Mouse (Mus musculus) lung, postnatal 4 days (tissue): ENCODE measurements at regions not wholly inside any gene's neighbourhood (a gene's known extent, or its start where the extent isn't known, plus 50 kb on each side); places are given as distances from the start of the nearest gene placed in this dataset.

ENCODE experiments used
- DNase-seq, 2 experiments: peaks; one replicate each; pipeline ENCODE4 v3.0.0; 2021

DNA sequence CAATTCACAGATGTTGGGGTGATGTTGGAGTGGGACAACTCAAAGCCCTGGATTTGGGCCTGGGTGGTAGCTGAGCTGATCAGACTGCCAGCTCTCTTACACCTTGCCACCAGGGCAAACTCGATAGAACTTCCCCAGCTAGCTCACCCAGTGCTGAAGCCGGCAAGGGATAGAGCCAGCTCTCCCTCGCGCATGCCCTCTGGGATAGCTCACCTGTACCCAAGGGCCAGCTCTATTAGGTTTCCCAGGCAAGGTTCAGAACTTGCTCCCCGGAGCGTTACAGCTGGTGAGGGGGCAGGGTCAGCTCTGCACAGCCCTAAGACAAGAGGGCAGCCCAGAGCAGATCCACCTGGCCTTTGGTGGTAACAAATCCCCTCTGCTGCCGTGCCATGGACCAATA lies 54.1 kb upstream of the 1700012A03Rik start:
- no peak for DNase-seq

DNA sequence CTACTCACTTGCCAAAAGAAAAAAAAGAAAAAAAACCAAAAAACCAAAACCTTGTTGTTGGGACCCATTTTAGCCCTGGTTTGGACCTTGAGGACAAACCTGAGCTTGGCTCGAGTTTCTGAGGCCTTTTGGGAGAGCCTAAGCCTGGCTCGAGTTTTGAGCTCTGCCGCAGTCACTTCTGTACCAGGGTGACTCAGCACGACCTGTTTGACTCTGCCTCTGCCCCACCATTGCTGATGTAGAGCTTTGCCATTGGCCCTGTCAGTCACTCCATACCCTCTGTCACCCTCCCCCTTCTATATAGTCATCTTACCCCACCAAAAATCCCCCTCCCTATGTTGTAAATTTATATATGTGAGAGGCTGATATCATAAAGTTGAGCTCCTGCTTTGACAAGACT lies 54.8 kb upstream of the 1700012A03Rik start:
- DNase-seq = no peak

- DNase-seq = no peak
These were observed 64.3 kb upstream of the 1700012A03Rik start for GRCm38 (mm10) chr6:31985698-31986097.

GRCm38 (mm10) chr6:31976705-31977104 lies 73.3 kb upstream of the 1700012A03Rik start:
- no peak for DNase-seq

GRCm38 (mm10) chr6:31948063-31948481 lies 102.0 kb upstream of the 1700012A03Rik start:
- DNase-seq = no peak

DNA sequence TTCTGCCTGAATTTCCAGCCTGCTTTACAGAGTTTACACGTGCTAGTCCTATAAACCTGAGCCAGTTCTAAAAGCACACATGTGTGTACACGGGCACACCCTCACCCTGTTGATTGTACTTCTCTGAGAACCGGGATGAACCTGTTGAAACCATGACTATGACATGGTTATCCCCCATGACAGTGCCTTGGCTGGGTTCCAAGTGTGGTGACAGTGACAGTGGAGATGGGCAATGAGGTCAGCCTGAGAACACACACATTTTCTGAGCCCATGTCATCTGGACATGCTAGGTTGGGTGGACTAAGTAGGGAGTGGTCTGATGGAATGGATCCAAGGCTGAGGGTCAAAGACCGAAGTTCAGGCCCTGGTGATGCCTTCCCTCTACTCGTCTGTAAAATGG lies 103.5 kb upstream of the 1700012A03Rik start:
- DNase-seq = no peak

GRCm38 (mm10) chr6:31945347-31945746 lies 104.7 kb upstream of the 1700012A03Rik start:
- DNase-seq = no peak

DNA sequence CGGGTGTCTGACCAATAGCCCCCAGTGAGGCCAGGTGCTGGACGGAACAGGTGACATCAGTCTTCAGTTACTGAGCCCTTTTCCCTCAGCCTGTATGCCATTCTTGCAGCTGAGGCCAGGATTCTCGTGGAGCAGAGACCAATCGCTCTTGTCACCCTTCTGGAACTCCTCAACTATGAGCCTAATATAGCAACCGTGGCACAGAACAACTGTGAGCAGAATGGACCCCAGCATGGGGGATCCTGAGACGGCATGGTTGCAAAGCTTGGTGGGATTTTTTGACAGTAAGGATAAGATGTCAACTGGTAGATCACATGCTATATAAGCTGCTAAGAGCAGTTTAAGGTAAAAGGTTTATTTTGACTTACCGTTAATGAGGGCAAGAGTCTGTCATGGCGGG lies 105.5 kb upstream of the 1700012A03Rik start:
- DNase-seq = no peak

- DNase-seq = no peak
These were observed 107.3 kb upstream of the 1700012A03Rik start for GRCm38 (mm10) chr6:31942696-31943095.

DNA sequence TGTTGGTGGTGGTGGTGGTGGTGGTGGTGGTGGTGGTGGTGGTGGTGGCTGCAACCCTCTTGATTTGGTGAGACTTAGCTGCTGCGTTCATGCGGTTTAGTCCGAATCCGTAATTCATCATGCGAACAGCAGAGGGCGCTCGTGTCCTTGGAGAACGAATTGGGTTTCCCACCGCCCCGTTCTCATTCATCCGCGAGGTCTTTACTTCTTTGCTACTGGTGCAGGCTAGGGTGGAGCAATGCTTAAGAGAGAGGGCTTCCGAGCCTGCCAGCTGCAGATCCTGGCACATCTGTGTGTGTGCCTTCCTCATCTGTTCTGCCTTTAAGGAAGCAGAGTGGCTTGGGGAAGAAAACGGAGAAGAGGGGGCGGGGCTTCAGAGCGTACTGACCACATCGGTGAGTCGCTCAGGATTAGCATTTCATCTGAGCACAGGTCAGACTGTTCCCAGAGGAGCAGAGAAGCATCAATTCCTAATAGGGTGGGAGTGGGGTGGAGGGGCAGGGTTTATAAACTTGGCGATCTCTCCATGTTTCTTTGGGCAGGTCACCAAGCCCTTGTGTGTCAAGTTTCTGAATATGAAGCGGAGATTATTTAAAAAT lies 111.7 kb upstream of the 1700012A03Rik start:
- DNase-seq = peak; percentile 77 to 84

- DNase-seq = no peak
These were observed 112.9 kb upstream of the 1700012A03Rik start for GRCm38 (mm10) chr6:31937146-31937545.

DNA sequence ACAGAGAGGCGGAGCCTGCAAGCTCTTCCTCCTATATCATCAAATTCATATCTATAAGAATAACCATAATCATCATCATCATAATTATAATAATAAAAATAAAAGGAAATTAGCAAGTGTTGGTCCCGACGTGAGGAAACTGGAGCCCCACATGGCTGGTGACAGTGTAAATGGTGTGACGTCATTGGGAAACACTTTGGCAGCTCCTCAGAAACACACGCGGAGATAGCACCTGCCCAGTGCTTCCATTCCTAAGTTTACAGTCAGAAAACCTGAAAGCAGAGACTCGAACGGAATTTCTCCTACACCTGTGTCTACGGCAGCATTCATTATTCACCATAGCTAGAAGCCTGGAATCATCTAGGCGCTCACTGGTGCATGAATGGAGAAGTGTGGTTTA lies 115.2 kb upstream of the 1700012A03Rik start:
- no peak for DNase-seq

DNA sequence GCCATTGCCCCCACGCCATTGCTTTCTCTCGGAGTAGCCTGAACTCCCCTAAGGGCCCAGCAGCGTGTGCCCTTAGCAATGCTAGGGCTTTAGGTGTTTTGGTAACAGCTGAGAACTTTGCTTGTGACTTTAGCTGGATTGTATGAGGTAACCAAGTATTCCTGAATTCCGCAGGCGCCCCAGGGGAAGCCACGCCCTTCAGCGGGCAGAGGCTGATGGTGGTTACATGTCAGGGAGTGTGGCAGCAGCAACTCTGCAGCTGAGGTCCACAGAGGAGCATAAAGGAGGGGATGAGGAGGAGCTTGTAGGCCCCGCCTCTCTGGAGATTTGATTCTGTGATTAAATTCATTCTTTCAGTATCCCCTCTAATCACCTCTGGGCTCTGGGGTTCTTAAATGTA lies 116.1 kb upstream of the 1700012A03Rik start:
- DNase-seq = no peak

- DNase-seq = no peak
These were observed 116.7 kb upstream of the 1700012A03Rik start for GRCm38 (mm10) chr6:31933364-31933763.

DNA sequence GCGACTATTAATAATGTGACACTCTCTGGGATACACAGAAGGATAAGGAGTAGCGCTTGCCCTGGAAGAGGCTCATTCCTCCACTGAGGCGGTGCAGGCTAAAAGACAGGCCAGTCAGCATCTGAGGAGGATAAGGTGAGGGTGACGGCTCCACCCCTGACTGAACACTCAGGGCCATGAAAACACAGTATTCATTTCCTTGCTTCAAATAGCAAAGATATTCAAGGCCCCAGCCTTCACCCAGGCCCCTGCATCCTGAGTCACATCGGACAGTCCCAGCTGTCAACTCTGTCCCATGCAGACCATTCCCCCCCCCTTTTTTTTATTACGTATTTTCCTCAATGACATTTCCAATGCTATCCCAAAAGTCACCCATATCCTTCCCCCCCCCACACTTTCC lies 118.9 kb upstream of the 1700012A03Rik start:
- no peak for DNase-seq

DNA sequence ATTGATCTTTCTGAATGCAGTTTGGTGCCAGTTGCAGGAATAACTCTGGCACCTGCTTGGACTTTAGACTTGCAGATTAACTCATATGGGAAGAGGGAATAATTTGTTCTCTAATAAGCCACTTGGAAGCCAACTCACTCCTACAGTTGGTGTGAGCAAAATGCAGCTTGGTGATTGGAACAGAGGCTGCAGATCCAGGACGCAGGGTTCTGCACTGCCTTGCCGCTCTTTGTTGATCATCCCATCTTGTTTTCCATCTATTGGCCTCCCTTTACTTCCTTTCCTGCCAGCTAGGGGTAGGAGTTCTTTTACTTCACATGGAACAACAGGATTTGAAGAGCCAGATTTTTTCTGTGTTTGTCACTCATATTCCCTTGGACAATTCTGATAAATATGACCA lies 120.9 kb upstream of the 1700012A03Rik start:
- no peak for DNase-seq

DNA sequence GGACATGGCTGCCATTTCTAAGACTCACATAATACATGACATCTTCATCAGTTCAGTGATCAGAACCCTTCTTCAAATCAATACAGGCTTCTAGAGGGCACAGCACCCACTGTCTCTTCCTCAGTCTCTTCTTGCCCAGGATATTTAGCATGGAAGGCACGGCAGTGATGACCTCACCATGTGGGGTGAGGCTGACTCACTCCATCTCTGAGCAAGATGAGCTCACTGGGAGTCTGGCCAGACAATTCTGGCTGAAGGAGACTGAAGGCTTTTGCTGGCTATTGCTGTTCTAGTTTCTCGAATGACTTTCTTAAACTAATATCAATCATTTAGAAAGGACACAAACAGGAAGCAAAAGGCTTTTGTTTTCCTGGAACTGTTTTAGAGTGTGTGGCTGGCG lies 122.9 kb upstream of the 1700012A03Rik start:
- peak; percentile 20 to 31 for DNase-seq

DNA sequence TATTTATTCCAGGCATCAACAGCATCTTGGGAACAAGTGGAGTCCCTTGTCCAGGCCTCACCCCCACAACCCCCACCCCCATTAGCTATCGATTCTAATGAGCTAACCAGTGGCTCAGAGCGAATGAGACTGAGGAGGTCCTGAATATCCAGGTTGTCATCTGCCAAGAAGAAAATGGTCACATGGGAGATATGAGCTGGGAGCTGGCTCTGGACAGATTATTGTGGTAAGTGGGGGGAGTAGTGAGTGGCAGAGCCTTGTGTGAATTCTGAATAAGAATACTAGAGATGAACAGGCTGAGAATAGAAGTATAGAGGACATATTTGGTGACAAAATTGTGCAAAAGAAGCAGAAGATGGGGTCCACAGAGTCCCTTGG lies 125.4 kb upstream of the 1700012A03Rik start:
- DNase-seq = no peak

DNA sequence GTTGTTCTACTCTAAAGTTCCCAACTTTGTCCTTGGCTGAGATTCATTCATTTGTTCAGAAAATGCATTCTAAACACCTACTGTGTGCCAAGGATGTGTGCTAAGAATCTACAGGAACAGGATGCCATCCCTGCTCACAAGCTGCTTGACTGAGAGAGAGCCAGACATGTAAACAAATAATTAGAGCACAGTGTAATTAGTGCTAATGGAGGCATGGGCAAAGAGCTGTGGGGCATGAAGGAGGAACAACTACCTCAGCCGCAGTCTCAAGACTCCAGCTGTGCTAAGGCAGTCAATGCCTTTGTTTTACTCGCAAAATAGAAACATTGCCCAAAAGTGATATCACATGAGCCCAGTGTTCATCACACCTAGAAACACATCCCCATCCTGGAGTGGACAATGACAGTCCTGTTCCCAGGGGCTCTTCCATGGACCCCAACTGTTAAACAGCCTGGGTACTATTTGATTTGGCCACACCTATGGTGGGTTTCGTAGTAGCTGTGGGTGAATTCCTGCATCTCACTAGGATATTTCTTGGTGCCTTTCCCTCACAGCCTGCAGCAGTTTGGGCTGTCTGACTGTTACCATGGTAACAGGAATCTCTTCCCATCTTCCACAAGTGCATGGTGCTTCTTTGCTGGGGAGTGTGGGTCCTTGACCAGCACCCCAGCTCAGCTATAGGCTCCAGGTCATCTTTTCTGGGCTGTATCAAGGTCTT lies 125.9 kb upstream of the 1700012A03Rik start:
- DNase-seq = no peak

GRCm38 (mm10) chr6:31921561-31922152 lies 128.4 kb upstream of the 1700012A03Rik start:
- DNase-seq = no peak

DNA sequence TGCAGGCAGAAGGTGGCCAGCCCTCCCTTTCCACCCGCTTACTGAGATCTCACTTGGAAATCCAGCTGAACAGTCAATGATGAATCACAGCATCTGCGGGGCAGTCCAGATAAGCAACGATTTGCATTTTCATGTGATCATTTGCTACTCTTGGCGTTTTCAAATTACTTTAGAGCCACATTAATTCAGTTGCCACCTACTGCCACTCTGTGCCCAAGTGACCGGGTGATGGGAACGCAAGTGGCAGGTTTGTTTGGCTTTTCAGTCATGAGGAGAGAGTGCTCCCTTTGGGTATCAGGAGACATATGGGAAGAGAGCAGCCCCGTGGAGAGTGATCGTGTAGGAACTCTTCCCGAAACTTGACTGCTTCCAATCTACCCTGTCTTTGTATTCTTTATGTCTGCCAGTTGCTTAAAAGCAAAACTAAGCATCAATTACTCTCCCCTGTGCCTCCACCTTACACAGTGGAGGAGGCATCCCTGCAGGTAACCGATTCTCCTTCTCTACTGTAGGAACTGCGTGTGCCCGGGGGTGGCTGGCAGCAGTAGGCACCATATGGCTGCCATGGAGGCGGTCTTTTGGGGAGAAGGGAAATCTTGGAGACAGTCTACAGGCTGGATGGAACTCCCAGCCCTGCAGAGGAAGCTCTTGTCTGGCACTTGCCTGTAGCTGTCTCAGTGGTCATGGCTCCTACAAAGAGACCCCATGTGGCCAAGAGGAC lies 132.5 kb upstream of the 1700012A03Rik start:
- DNase-seq = no peak

GRCm38 (mm10) chr6:31901791-31902190 lies 148.3 kb upstream of the 1700012A03Rik start:
- no peak for DNase-seq

GRCm38 (mm10) chr6:31899055-31899454 lies 151.0 kb upstream of the 1700012A03Rik start:
- no peak for DNase-seq

- no peak for DNase-seq
These were observed 151.4 kb upstream of the 1700012A03Rik start for GRCm38 (mm10) chr6:31898609-31899008.
